Mouse (Mus musculus) heart, postnatal 0 days (tissue): ENCODE measurements around the gene Nav2.

ENCODE experiments used
- CTCF ChIP-seq: IDR thresholded peaks from 2 replicates; pipeline ENCODE4 v1.5.1; 2016; ENCODE audit warnings: antibody characterized with exemption, control low read depth, low read depth
- EP300 ChIP-seq: IDR thresholded peaks from 2 replicates; pipeline ENCODE4 v1.6.1; 2016; ENCODE audit warnings: antibody characterized with exemption, low read depth

DNA sequence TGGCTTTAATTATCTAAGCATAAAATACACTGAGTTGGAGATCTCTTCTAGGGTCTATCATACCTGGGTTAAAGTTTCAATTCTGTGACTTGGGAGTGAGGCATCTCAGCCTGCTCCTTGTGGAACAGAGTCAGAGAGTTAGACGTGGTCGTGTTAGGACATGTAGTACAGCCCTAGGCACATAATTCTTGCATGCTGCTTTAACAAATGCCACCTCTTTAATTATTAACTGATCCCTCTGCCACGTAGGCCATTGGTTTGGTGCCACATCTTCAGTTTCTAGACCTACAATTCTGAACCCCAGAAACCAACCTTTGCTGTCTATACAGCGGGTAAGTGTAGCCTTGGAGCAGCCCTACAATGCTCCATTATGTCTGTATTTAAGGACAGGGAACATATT is 381.8 kb downstream of the Nav2 start:
- TF ChIP-seq EP300 (no peak), CTCF (no peak)
